Mouse (Mus musculus) stomach, postnatal 0 days (tissue): Measurements from ENCODE around the gene Gnb1l.

ENCODE experiments used
- CTCF ChIP-seq: IDR thresholded peaks from 2 replicates; pipeline ENCODE4 v1.5.1; 2016; ENCODE audit warnings: antibody characterized with exemption, low read depth, mild to moderate bottlenecking, moderate library complexity
- EP300 ChIP-seq: optimal IDR thresholded peaks from 2 replicates; pipeline ENCODE3; 2016; ENCODE audit warnings: antibody characterized with exemption

DNA sequence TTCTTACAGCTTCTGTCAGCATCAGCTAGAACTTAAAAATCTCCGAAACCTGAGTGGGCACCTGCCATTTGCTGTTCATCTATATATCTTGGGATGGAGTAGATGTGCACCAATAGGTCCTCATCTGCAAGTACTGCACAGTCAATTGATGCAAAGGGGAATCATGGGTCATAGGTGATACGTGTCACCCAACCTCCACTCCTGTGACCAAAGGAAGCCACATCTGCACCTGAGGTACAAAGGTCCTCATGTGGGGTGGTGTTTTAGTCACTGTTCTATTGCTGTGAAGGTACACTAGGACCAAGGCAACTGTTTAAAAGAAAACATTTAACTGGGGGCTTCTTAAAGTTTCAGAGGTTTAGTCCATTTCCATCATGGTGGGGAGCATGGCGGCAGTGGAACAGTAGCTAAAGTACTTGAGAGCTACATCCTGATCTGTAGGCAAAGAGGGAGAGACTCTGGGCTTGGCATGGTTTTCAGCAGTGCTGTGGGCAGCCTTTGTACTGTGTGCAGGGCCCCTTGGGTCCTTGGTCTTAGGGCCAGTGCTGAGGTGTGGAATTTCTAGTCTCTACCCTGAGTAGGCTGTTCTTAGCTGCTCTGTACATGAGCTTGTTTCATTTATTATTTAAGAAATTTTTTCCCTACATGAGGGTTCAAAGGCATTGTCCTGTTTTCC, 8.1 kb downstream of the Gnb1l start:
- no peak for TF ChIP-seq EP300
- TF ChIP-seq CTCF: no peak
